Mouse (Mus musculus) stomach, postnatal 0 days (tissue): ENCODE results near the gene Cuta.

Source experiments
- CTCF ChIP-seq: IDR thresholded peaks from 2 replicates; pipeline ENCODE4 v1.5.1; 2016; ENCODE audit warnings: antibody characterized with exemption, low read depth, mild to moderate bottlenecking, moderate library complexity
- EP300 ChIP-seq: optimal IDR thresholded peaks from 2 replicates; pipeline ENCODE3; 2016; ENCODE audit warnings: antibody characterized with exemption

DNA sequence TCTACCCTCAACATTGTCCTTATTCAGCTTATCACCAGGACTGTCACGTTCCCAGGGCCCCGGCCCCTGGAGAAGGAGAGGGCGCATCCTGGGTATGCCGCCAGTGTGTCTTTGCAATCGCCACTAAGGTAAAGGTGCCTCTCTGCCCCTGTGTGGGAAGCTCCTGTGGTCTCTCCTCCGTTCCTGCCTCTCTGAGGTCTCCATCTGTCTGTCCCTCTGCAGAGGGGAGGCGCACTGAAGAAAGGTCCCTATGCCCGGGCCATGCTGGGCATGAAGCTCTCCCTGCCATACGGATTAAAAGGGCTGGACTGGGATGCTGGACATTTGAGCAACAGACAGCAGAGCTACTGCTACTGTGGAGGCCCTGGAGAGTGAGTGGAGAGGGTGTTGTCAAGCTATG is 4.3 kb downstream of the Cuta start:
- no peak for TF ChIP-seq CTCF
- no peak for TF ChIP-seq EP300
